Mouse (Mus musculus) forebrain, embryonic 16.5 days (tissue): ENCODE measurements around the gene Efnb3. TPM values are rescaled to one million over a fixed set of nuclear protein-coding genes. Genes with fewer than 3 reads are reported as not detected.
A peak's percentile ranks its signal among the peaks of the same experiment; 100 is the strongest.

Source experiments
- ATAC-seq: fragments of 200-750 bp; cut with Nextera tagmentation; 2 replicates; pipeline ENCODE4 v1.8.0; 2017; ENCODE audit warnings: mild to moderate bottlenecking, moderate library complexity
- H3K27ac ChIP-seq: fragments of 300-500 bp; sonication (generic); 2 replicates; pipeline ENCODE4 v1.5.1; 2014; ENCODE audit warnings: low read length, control low read depth
- H3K27me3 ChIP-seq: fragments of 300-500 bp; sonication (generic); replicated peaks from 2 replicates; pipeline ENCODE4 v1.6.1; 2014; ENCODE audit warnings: low read length; ENCODE audit not compliant: control insufficient read depth, insufficient read depth
- H3K36me3 ChIP-seq: fragments of 300-500 bp; sonication (generic); 2 replicates; pipeline ENCODE4 v1.6.1; 2014; ENCODE audit not compliant: control insufficient read depth, insufficient read depth
- H3K4me1 ChIP-seq: fragments of 300-500 bp; sonication (generic); replicated peaks from 2 replicates; pipeline ENCODE4 v1.6.1; 2014; ENCODE audit warnings: low read length; ENCODE audit not compliant: control insufficient read depth, insufficient read depth
- H3K4me2 ChIP-seq: fragments of 300-500 bp; sonication (generic); 2 replicates; pipeline ENCODE4 v1.6.1; 2014; ENCODE audit warnings: mild to moderate bottlenecking, low read length, control low read depth
- H3K4me3 ChIP-seq: fragments of 300-500 bp; sonication (generic); replicated peaks from 2 replicates; pipeline ENCODE4 v1.5.1; 2014; ENCODE audit warnings: mild to moderate bottlenecking, low read length, control low read depth
- H3K9ac ChIP-seq: fragments of 300-500 bp; sonication (generic); replicated peaks from 2 replicates; pipeline ENCODE4 v1.6.1; 2014; ENCODE audit warnings: low read depth, low read length, control low read depth
- H3K9me3 ChIP-seq: fragments of 300-500 bp; sonication (generic); 2 replicates; pipeline ENCODE4 v1.6.1; 2016; ENCODE audit warnings: low read length; ENCODE audit not compliant: control insufficient read depth
- WGBS: fragments of 180-500 bp; shearing (Covaris S2); extraction: QIAGEN DNeasy Blood & Tissue Kit; methylation state at CpG from one replicate; pipeline ENCODE4 v1.1.7; 2014; 5-methylcytosine and 5-hydroxymethylcytosine counted together
- microRNA-seq: library from miRNA; unstranded; fragments of <30 nt; microRNA quantifications from one replicate; pipeline ENCODE4, GENCODE M21; 2017
- polyA plus RNA-seq: library from polyadenylated mRNA; unstranded; fragments of >200 nt; fragmentation: Nextera tagmentation; extraction: Ambion mirVana; gene quantifications from 2 replicates; pipeline ENCODE4 v1.2.1, GENCODE M21; 2015

Gene Efnb3
- polyA plus RNA-seq, 1 experiment from 2014 or later: 123 TPM

- Histone ChIP-seq H3K4me2 (no peak overlapping the region), H3K9ac (no peak overlapping the region), H3K9me3 (no peaks in the 10 kb centered on the region), H3K4me1 (no peaks in the 10 kb centered on the region), H3K27me3 (no peaks in the 10 kb centered on the region), H3K36me3 (no peaks in the 10 kb centered on the region), H3K4me3 (no peak overlapping the region), H3K27ac (no peak overlapping the region)
- WGBS: 11% methylated on average over 6 of the region's 6 CpGs
- peak; percentile 71 for ATAC-seq
These were observed 46.2 kb downstream of the Efnb3 start for GRCm38 (mm10) chr11:69513840-69514239.

GRCm38 (mm10) chr11:69510796-69511496 lies 49.1 kb downstream of the Efnb3 start:
- no peak for ATAC-seq
- 60% methylated on average over 7 of the region's 7 CpGs for WGBS
- H3K9me3 ChIP-seq: no peaks in the 10 kb centered on the region
- H3K4me3 ChIP-seq: no peak overlapping the region
- H3K9ac ChIP-seq: no peak overlapping the region
- no peaks in the 10 kb centered on the region for H3K27me3 ChIP-seq
- no peak overlapping the region for H3K4me2 ChIP-seq
- H3K4me1 ChIP-seq: no peaks in the 10 kb centered on the region
- H3K36me3 ChIP-seq: no peaks in the 10 kb centered on the region
- H3K27ac ChIP-seq: no peak overlapping the region

Small RNA genes lying within 50 kb of the gene (microRNA-seq; reads per million reads assigned to microRNA genes)
- gene Gm27493: not detected

Other genes starting within 250 kb of the Efnb3 start
- gene Cntrob, start 236.4 kb downstream of the Efnb3 start, polyA plus RNA-seq: 31.0 and 32.5 TPM in 2 replicates
- gene Trappc1, start 236.2 kb downstream of the Efnb3 start, polyA plus RNA-seq: 162 and 166 TPM in 2 replicates
- 5.7 and 6.0 TPM in 2 replicates for gene Kcnab3, start 233.9 kb downstream of the Efnb3 start, polyA plus RNA-seq
- 109 and 144 TPM in 2 replicates for gene Rnf227, start 219.7 kb downstream of the Efnb3 start, polyA plus RNA-seq
- gene Chd3, start 190.8 kb downstream of the Efnb3 start, polyA plus RNA-seq: 132 and 146 TPM in 2 replicates
- gene Naa38, start 164.7 kb downstream of the Efnb3 start, polyA plus RNA-seq: 79.2 and 86.1 TPM in 2 replicates
- gene Cyb5d1, start 164.6 kb downstream of the Efnb3 start, polyA plus RNA-seq: 42.5 and 44.2 TPM in 2 replicates
- 5.9 and 6.2 TPM in 2 replicates for gene Tmem88, start 162.0 kb downstream of the Efnb3 start, polyA plus RNA-seq
- 48.4 and 52.8 TPM in 2 replicates for gene Kdm6b, start 146.5 kb downstream of the Efnb3 start, polyA plus RNA-seq
- 3.5 and 3.7 TPM in 2 replicates for gene Dnah2, start 11.1 kb downstream of the Efnb3 start, polyA plus RNA-seq
- gene Wrap53, start 20.1 kb upstream of the Efnb3 start, polyA plus RNA-seq: 27.3 and 28.6 TPM in 2 replicates
- 103 and 109 TPM in 2 replicates for gene Trp53, start 20.2 kb upstream of the Efnb3 start, polyA plus RNA-seq
- gene Atp1b2, start 45.7 kb upstream of the Efnb3 start, polyA plus RNA-seq: 30.2 and 33.8 TPM in 2 replicates
- not detected in 2 replicates for gene Shbg, start 57.7 kb upstream of the Efnb3 start, polyA plus RNA-seq
- 17.3 and 23.8 TPM in 2 replicates for gene Sat2, start 61.8 kb upstream of the Efnb3 start, polyA plus RNA-seq
- gene Fxr2, start 72.8 kb upstream of the Efnb3 start, polyA plus RNA-seq: 37.1 and 47.7 TPM in 2 replicates
- gene Sox15, start 95.1 kb upstream of the Efnb3 start, polyA plus RNA-seq: not detected in 2 replicates
- 82.1 and 90.4 TPM in 2 replicates for gene Mpdu1, start 102.4 kb upstream of the Efnb3 start, polyA plus RNA-seq
- 6.4 and 7.8 TPM in 2 replicates for gene Cd68, start 105.9 kb upstream of the Efnb3 start, polyA plus RNA-seq
- gene Eif4a1, start 112.2 kb upstream of the Efnb3 start, polyA plus RNA-seq: 563 and 599 TPM in 2 replicates
- gene Senp3, start 121.9 kb upstream of the Efnb3 start, polyA plus RNA-seq: 97.0 and 115 TPM in 2 replicates
- 0.34 and 0.46 TPM in 2 replicates for gene Tnfsf13, start 125.6 kb upstream of the Efnb3 start, polyA plus RNA-seq
- 1.1 and 1.2 TPM in 2 replicates for gene Tnfsf12, start 135.6 kb upstream of the Efnb3 start, polyA plus RNA-seq
- 0.81 and 1.2 TPM in 2 replicates for gene Tnfsfm13, start 135.9 kb upstream of the Efnb3 start, polyA plus RNA-seq
- 16.4 and 18.1 TPM in 2 replicates for gene Polr2a, start 198.4 kb upstream of the Efnb3 start, polyA plus RNA-seq
- 0.16 and 0.18 TPM in 2 replicates for gene Slc35g3, start 201.8 kb upstream of the Efnb3 start, polyA plus RNA-seq
- 3.3 and 3.6 TPM in 2 replicates for gene Zbtb4, start 205.7 kb upstream of the Efnb3 start, polyA plus RNA-seq
- 1.2 TPM in 2 replicates for gene Chrnb1, start 235.7 kb upstream of the Efnb3 start, polyA plus RNA-seq
- 5.2 and 5.9 TPM in 2 replicates for gene Fgf11, start 241.7 kb upstream of the Efnb3 start, polyA plus RNA-seq
- 0.45 and 0.77 TPM in 2 replicates for gene Tmem102, start 245.4 kb upstream of the Efnb3 start, polyA plus RNA-seq